Mouse (Mus musculus): ENCODE measurements at regions not wholly inside any gene's neighbourhood (a gene's known extent, or its start where the extent isn't known, plus 50 kb on each side); places are given as distances from the start of the nearest gene placed in this dataset.

DNA sequence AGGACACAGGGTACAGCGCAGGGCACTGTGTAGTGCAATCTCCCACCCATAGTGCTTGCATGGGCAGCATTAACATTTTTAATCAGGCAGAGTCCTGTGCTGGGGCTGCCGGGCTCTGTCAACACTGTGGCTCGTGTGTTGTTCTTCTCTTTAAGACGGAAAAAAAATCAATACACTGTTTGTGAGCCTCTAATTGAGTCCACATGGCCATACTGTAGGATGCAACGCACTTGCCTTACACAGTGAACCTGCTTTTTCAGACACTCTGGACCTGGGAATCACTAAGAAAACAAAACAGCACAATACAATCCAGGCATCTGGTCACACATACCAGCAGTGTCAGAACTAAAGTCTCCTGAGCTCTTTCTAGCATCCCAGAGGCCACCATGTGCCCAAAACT, 168.4 kb downstream of the 3110018I06Rik start:
- DNase-seq (ENCODE audit: extremely low spot score in 1 of 2, low spot score in 1 of 2): no peak

DNA sequence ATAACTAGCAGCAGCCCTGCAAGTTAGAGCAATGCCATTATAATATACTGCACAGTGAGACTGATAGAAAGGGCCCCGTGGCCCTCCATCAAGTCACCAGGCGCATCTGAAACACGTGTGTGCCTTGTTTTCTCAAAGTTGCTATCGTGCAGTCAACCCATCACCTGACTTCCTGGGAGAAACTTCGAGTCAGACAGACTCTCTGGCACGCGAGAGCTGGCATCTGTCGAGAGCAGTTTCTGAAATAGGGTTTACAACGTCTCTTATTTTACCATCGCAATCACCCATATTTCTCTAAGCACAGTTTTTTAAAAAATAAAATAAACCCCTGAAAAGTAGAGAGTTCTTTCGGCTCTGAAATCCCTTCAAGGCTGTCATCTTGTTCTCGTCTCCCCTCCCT, 169.8 kb downstream of the 3110018I06Rik start:
- no peak for DNase-seq (ENCODE audit: extremely low spot score in 1 of 2, low spot score in 1 of 2)

DNA sequence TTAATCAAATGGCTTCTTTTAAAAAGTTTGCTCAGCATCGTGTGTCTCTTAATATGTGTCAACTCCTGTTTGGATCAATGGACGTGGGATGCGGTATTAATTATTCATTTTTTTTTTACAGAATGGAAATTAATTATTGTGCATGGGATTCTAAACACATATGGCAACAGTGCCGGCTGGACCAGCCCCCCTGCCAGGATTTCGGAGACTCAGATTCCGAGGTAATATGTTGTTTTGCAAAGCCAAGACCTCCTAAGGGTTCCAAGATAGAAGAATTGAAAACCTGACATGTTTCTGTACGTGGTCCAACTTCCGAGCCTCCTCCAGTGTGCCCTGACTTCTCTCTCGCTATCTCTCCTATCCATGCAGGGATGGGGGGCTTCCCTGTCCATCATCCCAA, 170.4 kb downstream of the 3110018I06Rik start:
- DNase-seq (ENCODE audit: extremely low spot score in 1 of 2, low spot score in 1 of 2): no peak

DNA sequence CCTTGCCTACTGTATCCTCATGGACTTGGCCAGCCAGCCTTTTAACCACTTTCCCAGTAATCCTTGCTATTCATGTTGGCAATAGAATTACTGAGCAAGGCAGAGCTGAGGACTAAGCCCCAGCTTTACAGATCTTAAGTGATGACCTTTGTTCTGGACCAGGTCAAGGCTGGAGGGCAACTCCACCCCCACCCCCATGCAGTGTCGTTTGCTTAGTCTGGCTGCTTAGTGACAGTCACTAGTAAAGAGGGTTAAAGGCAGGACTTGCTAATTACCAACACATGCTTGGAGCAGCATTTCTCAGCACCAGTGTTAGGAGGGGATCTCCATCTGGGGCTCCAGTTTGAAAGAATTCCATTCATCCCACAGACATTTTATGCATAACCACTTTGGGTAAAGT, 174.2 kb downstream of the 3110018I06Rik start:
- no peak for DNase-seq (ENCODE audit: extremely low spot score in 1 of 2, low spot score in 1 of 2)

DNA sequence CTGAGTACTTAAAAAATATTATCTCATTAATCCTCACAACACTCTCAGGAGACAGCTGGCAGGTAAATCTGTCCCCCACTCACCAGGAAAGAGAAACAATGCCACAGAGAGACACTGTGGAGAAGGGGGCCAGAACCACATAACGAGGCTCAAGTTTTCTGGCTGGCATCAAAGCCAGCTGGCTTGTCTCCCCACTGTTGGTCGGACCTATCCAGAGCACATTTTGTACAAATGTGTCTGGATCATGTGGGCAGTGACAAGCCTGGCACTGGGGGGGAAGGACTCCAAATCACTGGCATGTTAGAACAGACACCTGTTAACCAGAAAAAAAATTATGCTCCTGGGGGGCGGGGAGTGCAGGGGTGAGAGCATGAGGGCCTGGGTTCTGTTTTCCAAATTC, 179.4 kb downstream of the 3110018I06Rik start:
- DNase-seq (ENCODE audit: extremely low spot score in 1 of 2, low spot score in 1 of 2): no peak

DNA sequence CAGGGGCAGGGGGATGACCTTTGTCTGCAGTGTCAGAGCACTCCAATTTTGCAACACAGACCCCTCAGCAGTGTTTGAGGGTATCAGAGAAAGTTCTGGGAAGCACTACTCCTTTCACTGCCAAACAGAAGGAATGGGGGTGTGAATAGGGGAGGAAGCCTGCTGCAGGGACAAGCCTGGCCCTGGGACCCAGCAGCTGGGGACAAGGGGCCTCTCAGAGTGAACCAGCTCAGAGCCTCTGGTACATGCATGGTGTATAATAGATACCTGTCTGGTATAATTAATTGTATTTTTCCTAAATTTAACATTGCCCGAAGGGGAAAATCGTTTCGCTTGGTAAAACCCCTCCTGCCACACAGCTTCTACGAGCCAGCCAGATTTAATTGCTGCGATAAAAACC, 180.6 kb downstream of the 3110018I06Rik start:
- no peak for DNase-seq (ENCODE audit: extremely low spot score in 1 of 2, low spot score in 1 of 2)

DNA sequence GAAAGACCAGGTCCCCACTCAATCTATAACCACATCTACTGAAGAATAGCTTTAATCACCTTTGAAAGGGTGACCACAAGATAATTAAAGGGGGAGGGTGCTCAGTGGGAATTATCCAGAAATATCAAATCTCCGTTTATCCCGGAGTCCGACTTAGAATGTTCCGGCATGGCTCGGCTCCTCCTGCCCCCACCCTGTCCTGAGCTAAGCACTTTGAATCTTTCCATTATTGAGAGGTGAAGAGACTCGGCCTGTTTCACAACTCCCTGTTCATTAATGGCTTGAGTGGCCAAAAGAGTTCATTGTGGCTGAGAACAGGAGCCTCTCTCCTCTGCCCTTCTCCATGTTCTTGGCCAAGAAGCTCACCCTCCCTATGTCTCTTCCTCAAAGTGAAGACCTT, 181.0 kb downstream of the 3110018I06Rik start:
- no peak for DNase-seq (ENCODE audit: extremely low spot score in 1 of 2, low spot score in 1 of 2)

DNA sequence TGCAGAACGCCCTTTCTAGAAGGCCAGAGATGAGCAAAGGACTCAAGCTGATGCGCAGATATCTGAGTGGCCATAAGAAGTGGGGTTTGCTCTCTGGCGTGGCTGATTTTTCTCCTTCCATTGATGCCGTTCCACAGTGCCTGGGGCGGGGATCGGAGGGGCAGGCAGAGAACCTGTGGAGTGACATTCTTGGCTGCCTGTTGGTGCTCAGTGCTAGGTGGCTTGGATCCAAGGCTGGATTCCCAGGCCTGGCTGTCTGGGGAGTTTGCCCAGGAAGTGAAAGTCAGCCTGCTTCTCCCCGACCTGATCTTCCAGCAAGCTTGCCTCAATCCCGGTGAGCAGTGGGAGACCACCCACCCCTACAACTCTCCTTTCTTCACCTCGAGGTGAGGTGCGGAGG, 181.5 kb downstream of the 3110018I06Rik start:
- DNase-seq (ENCODE audit: extremely low spot score in 1 of 2, low spot score in 1 of 2): no peak

DNA sequence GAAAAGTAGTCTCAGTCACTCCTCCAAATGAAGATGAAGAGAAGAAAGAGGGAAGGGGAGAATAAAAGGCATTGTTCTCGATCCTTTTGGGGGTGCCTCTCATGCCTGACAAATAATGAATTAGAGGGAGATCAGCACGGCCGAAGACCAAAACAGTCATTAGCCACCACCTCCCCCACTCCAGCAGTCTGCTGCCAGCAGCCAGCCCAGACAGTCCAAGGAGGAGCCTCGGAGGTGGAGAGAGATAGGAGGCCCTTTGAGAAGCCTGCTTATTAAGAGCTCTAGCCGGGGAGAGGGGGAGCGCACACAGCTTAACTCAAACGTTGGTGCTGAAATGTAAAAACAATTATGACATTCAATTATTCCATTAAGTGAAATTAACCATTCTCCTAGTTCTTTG, 188.6 kb downstream of the 3110018I06Rik start:
- DNase-seq (ENCODE audit: extremely low spot score in 1 of 2, low spot score in 1 of 2): no peak

DNA sequence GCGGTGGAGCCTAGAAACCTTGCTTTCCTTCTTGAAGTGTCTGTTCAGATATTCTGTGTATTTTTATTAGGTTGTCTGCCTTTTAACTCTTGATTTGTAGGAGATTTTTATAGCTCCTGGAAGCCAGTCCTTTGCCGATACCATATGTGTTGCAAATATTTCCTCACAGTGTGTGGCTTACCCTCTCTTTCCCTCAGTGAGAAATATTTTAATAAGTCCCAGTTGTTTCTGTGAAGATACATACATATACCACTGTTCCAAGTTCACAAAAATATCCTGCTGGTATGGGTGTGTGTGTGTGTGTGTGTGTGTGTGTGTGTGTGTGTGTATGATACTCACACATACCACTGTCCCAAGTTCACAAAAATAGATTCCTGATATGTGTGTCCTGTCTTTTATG, 199.0 kb downstream of the 3110018I06Rik start:
- DNase-seq (ENCODE audit: extremely low spot score in 1 of 2, low spot score in 1 of 2): no peak

DNA sequence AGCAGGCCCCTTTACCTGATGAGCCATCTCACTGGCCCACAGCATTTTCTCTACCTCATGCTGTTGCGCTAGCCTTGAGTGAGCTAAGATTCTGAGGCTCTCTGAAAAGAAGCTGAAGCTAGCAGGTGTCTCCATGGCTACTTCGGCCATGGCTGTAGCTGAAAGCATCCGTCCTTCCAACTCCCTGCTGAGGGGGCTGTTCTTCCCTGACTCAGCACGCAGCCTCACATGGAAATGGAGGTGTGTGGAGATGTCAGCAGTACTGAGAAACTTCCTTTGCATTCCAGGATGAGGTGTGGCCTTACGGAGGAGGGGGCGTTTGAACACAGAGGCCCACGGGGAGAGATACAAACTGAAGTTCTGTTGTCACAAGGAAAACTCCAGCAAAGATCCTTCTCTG, 201.0 kb downstream of the 3110018I06Rik start:
- peak in 1 of 2 experiments; percentile 10 for DNase-seq (ENCODE audit: extremely low spot score in 1 of 2, low spot score in 1 of 2)

DNA sequence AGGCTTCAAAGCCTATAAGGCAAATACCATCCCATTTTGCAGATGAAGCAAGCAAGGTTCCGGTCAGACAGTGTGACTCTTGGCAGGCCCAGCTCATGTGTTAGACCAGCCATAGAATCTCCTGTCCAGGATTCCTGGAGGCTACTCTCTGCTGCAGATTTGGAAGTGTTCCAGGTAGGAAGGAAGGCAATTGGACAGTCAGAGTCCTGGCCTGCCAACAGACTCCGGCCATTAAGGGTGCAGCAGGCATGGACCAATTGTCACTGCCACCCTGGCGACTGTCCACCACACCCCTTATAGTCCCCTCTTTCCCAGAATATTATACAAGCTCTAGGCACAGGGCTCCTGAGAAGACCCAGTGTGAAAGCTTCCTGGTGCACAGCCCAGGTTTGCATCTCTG, 201.6 kb downstream of the 3110018I06Rik start:
- DNase-seq (ENCODE audit: extremely low spot score in 1 of 2, low spot score in 1 of 2): no peak

DNA sequence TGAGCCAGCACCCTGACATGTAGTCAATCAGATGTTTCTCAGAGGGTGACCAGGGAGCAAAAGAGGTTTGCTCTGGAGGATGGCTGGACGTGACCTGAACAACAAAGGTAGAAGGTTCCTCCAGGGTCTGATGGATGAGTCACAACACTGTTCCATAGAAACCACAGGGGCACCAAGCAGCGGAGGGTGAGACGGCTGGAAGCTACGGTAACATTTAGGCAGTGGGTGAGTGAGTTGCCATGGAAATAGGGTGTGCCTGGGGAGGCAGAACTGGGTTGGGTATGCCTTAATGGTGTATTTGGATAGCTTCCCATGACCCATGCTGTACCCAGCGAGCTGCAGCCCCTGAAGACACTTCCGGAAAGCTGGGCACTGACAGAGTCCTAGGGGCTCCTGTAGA, 205.3 kb downstream of the 3110018I06Rik start:
- peak in 1 of 2 experiments; percentile 10 for DNase-seq (ENCODE audit: extremely low spot score in 1 of 2, low spot score in 1 of 2)

DNA sequence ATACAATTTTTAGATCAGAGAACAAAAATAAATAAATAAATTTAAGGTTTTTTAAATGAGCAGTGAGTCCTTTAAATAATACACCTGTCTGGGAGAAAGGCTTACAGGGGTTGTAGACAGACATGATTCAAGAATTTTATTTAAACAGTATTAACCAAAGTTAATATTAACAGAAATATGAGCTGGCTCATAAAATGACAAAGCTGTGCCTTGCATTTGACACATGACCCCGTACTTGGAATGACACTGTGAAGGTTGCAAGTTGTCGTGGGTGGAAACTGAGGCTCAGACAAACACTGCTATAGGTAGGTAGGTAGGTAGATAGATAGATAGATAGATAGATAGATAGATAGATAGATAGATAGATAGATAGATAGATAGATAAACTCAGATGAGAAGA, 206.6 kb downstream of the 3110018I06Rik start:
- no peak for DNase-seq (ENCODE audit: extremely low spot score in 1 of 2, low spot score in 1 of 2)

DNA sequence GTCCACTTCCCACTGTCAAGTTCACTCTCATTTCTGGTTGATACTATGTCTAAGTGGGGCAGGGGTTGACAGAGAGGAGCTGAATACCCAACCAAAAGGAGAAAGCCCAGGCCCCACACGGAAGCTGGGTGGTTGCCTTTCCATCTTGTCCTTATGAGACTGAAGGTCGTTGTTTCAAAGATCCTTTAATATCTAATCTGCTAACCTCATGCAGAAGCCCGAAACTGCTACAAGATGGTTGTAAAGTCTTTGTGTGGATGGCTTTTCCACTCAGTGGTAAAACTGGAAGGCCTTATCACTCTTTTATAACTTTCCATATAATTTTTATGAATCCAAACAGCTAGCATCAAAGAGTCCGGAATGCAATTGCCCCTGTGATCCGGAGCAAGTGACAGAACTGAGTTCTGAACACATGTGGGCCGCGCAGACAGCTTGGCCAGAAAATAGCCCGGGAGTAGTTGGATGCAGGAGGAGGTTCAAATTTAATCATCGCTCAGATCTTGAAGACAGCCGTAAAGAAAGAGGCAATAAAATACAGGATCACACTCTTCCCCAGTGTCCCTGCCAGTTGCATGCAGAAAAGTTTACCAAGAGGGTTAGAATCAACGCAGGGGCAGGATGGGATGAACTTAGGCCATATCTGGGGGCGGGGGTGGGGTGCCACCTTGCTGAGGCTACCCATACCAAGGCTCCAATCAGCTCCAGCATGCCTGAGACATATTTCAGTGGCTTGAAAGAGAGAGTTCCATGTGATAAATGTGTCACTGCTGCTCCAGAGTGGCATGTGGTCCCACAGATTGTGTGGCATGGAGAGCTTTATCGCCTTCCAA, 207.2 kb downstream of the 3110018I06Rik start:
- DNase-seq (ENCODE audit: extremely low spot score in 1 of 2, low spot score in 1 of 2): no peak

DNA sequence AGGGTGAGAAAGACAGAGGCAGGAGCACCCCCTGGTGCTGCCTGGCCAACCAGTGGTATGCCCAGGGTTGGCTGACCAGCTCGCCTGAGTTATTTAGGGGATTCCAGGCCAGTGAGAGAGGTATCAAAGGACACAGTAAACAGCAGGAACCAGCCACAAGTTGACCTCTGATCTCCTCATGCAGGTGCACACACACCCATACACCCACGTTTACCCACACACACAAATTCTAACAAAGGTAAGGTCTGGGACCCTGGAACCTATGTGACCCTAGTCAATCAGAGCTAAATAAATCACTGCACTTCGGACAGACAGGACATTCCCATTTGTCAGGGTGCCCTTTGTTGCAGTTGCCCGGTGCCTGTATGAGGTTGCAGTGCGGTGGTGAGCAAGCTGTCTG, 211.9 kb downstream of the 3110018I06Rik start:
- DNase-seq (ENCODE audit: extremely low spot score in 1 of 2, low spot score in 1 of 2): no peak

DNA sequence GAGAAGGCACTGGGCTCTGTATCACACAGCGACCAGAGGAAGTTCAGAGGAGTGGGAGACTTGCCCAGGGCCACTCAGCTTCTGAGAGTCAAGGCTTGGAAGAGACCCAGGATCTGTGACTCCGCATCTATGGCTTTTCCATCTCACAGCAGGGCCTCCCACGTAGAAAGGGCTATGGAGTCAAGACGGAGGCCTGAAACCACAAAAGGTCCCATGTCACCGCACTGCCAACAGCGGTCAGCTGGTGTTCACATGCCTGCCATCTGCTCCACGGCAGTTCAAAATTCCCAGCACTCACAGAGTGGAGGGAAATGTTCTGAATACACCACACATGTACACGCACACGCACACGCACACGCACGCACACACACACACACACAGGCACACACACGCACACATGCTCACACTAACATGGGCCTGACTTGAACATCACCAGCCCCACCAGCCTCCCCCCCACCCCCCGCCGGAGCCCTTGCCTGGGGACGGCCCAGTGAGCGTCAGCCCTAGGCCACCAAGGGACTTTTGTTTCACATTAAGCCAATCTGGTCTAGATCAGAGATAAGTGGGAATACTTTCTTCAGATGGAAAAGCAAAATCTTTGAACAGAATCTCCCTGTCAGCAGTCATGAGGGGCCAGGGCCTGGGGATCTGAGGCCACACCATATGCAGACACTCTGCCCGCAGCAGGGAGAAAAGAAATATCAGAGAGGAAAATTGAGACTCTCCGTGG, 212.6 kb downstream of the 3110018I06Rik start:
- DNase-seq (ENCODE audit: extremely low spot score in 1 of 2, low spot score in 1 of 2): no peak

DNA sequence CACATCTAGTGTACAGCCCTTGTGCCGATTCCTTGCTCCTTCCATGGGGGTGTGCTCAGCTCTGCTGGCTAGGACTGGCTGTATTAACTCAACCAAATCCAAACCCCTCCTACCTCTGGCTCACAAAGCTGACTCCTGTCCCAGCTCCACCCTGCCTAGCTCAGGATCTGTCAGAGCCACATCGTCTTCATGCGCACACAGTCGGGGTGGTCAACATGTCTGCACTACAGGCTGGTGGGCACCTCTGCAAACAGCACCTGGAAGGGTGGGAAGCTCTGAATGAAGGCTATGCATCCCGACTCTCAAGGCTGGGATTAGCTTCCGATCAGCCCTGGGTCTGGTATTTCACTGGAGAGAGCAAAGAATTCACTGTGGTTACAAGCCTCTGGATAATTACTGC, 220.4 kb downstream of the 3110018I06Rik start:
- no peak for DNase-seq (ENCODE audit: extremely low spot score in 1 of 2, low spot score in 1 of 2)

DNA sequence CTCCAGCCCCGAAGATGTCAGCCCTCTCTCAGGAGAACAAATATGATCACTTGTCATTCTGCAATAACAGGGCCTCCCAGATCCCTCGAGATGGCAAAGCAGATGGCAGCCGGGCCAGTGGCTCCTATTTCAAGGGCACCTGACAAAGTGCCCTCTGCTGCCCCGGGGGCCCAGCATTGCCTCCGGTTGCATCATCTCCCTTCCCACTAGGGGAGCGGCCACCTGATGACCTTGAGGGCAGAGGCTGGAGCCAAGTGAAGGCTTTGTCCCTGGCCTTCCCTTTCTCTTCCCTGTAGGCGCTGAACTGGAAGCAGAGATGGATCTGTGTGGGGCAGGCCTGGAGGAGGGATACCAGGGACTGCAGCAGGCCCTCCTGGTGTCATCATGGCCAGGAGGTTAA, 222.6 kb downstream of the 3110018I06Rik start:
- DNase-seq (ENCODE audit: extremely low spot score in 1 of 2, low spot score in 1 of 2): no peak

DNA sequence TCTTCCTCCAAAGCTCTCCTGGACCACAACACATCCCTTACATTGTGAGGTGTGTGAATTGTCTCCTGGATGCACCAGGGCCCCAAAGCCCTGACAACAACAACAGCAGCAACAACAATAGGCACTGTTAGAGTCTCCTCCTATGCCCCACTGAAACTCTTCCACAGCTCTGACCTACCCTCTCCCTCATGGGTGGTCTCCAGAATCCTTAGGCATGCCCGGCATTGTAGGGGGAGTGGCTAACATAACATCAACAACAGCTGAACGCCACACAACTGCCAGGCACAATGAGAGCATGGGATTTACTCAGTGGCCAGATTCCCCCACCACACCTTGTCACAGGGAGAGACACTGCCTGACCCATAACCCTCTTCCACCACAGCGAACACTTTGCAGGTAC, 223.2 kb downstream of the 3110018I06Rik start:
- no peak for DNase-seq (ENCODE audit: extremely low spot score in 1 of 2, low spot score in 1 of 2)

DNA sequence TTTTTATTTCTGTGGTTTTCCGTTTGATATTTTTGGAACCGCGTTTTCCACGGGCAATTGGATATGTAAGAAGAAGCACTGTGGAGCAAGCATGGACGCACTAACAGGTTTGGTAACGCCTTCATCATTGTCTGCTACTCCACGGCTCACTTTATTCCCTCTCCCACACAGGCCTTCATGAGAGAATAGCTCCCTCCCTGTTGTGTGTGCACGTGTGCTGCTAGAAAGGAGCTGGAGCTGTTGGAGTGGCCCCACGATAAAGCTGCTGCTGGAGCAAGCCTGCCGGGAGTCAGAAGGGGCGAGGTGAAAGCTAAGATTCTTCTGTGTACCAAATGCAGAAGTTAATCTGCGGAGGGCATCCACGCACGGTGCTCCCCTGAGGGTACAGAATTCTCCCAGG, 224.8 kb downstream of the 3110018I06Rik start:
- DNase-seq (ENCODE audit: extremely low spot score in 1 of 2, low spot score in 1 of 2): peak in 1 of 2 experiments; percentile 8

DNA sequence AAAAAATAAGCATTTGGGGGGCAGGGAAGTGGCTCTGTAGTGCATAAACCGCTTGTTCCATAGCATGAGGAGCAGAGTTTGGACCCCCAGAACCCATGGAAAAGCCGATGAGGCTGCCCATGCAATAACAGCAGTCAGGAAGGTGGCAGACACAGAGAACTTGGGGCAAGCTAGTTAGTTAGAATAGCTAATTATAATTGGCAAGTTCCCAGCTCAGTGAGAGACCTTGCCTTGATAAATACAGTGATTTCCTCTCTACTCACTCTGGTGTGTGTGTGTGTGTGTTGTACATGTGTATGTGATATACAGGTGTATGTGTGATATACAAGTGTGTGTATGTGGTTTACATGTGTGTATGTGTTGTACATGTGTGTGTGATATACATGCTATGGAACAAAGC, 226.4 kb downstream of the 3110018I06Rik start:
- no peak for DNase-seq (ENCODE audit: extremely low spot score in 1 of 2, low spot score in 1 of 2)

Measured in frontal cortex, adult 2 months (tissue).